Comparison of ENCODE assay signal across 28 mouse cellular contexts in the genomic region with DNA sequence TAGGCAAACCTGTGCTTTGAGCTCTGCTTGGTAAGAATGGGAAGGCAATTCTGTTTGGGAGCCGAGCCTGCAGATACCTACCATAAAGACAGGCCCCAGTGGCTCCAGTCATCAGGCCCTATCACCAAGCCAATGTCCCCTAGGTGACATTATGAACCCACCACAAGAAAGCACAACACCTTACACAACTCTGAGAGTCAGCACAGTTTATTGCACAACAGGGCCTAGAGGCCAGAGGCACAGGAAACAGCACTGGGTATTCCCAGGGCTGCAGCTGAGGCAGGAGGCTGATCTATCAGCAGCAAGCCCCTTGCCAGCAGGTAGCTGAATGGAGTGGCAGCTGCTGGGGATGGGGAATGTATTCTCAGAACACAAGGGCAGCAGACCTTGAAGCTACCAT. TPM values are rescaled to one million over a fixed set of nuclear protein-coding genes. Genes with fewer than 3 reads are reported as not detected.
A peak's percentile ranks its signal among the peaks of the same experiment; 100 is the strongest.
DNase-seq lines count a peak whose midpoint lies in the region; ATAC-seq and TF ChIP-seq lines count a peak whose summit lies in the region.
"Had no signal": no experiment of that assay in that cellular context is flagged by ENCODE, and none has a peak within 500 bp of the region (broad histone marks: within the 10 kb centered on the region; RNA-seq: fewer than 3 reads in every experiment).

No protein-coding gene starts in this region.

- WGBS in heart, embryonic 11.5 days (ENCODE audit: insufficient replicate concordance), result 79% methylated on average over 1 of the region's 1 CpGs
- 47% methylated on average over 1 of the region's 1 CpGs for WGBS in bone marrow, adult 2 months

- intact Hi-C loops in heart, postnatal 36 days (cut with DNase I), result no loop called here

- no peak for TF ChIP-seq CTCF in C2C12 (IDR thresholded peaks at IDR 0.05; ENCODE audit: control insufficient read depth, insufficient read depth, insufficient read length)
- no peak for TF ChIP-seq CTCF in bone marrow, adult 2 months (IDR thresholded peaks at IDR 0.05; ENCODE audit: control insufficient read depth, insufficient read depth, low read length)

- ATAC-seq in heart, embryonic 11.5 days (replicated peaks; ENCODE audit: insufficient number of reproducible peaks, low FRiP score, low TSS enrichment), result no peak
- peak; percentile 17 to 19; a peak in 1 of 4 replicates for ATAC-seq in hematopoietic stem cell, adult 5-6 weeks (replicated peaks in 1 of 2; ENCODE audit: insufficient read depth in 1 of 2, low FRiP score in 2 of 2, low TSS enrichment in 1 of 2, low read depth in 1 of 2, poor library complexity in 2 of 2, severe bottlenecking in 2 of 2)
- ATAC-seq: forebrain, embryonic 14.5 days; hindbrain, embryonic 16.5 days; intestine, postnatal 0 days had no signal

- no peak overlapping the region for H3K4me3 ChIP-seq in heart, embryonic 11.5 days (ENCODE audit: low read depth, low read length)
- H3K4me3 ChIP-seq in C2C12 (ENCODE audit: insufficient read depth, poor library complexity, severe bottlenecking), result no peak overlapping the region
- no peak overlapping the region for H3K4me3 ChIP-seq in bone marrow, adult 2 months (replicated peaks; ENCODE audit: control insufficient read depth, low read depth, low read length)
- H3K4me3 ChIP-seq: forebrain, embryonic 10.5 days; gastrocnemius, adult 2 months; heart, embryonic 12.5 days; hindbrain, embryonic 12.5 days had no signal

- no peaks in the 10 kb centered on the region for H3K79me2 ChIP-seq in C2C12 (ENCODE audit: control insufficient read depth, insufficient read depth)

- H3K9ac ChIP-seq in heart, embryonic 11.5 days (ENCODE audit: low read depth, low read length), result no peak overlapping the region
- H3K9ac ChIP-seq: heart, embryonic 12.5 days; hindbrain, embryonic 12.5 days had no signal

- 0 out of 2 replicates have a peak overlapping the region, but pooled peaks have one; percentile 29 for H3K27ac ChIP-seq in heart, embryonic 11.5 days (ENCODE audit: low read depth, low read length)
- H3K27ac ChIP-seq in bone marrow, adult 2 months (ENCODE audit: control insufficient read depth, insufficient read depth, low read depth, low read length, poor library complexity), result peak overlapping the region; percentile 53
- H3K27ac ChIP-seq: forebrain, embryonic 10.5 days; gastrocnemius, adult 2 months; hindbrain, embryonic 12.5 days had no signal

- H3K79me3 ChIP-seq in C2C12 (ENCODE audit: low read depth), result no peaks in the 10 kb centered on the region

- no peaks in the 10 kb centered on the region for H3K9me3 ChIP-seq in heart, embryonic 11.5 days (replicated peaks; ENCODE audit: control insufficient read depth, low read length)
- H3K9me3 ChIP-seq: forebrain, embryonic 10.5 days; heart, embryonic 12.5 days; hindbrain, embryonic 12.5 days had no signal

- peaks cover 6% of the 10 kb centered on the region for H3K27me3 ChIP-seq in heart, embryonic 11.5 days (ENCODE audit: control insufficient read depth, insufficient read depth, low read length)
- peaks cover 91% of the 10 kb centered on the region for H3K27me3 ChIP-seq in C2C12 (ENCODE audit: control insufficient read depth, insufficient read depth, insufficient read length)
- H3K27me3 ChIP-seq: hindbrain, embryonic 12.5 days had no signal

- no peak overlapping the region for H3K4me2 ChIP-seq in heart, embryonic 11.5 days
- H3K4me2 ChIP-seq: heart, embryonic 12.5 days; hindbrain, embryonic 12.5 days had no signal

- peaks cover 8% of the 10 kb centered on the region for H3K4me1 ChIP-seq in heart, embryonic 11.5 days (ENCODE audit: control insufficient read depth, insufficient read depth, low read length)
- H3K4me1 ChIP-seq in bone marrow, adult 2 months (ENCODE audit: control insufficient read depth, insufficient read depth, low read length), result peaks cover 16% of the 10 kb centered on the region

- H3ac ChIP-seq in C2C12 (ENCODE audit: control insufficient read depth, insufficient read length, low read depth), result no peak overlapping the region

- no peak for DNase-seq in heart, postnatal 36 days
- no peak for DNase-seq in adrenal gland, adult 2 months
- DNase-seq in urinary bladder, postnatal 10 days (ENCODE audit: low spot score), result no peak
- DNase-seq in spleen, adult 18-20 months, result no peak
- DNase-seq: adrenal gland, adult 8-10 months; adrenal gland, postnatal 36 days; cerebellum, adult 11 months; cerebellum, adult 8-10 months; cerebellum, postnatal 25 days; gastrocnemius, adult 2 months; gastrocnemius, postnatal 25 days had no signal

- no peaks in the 10 kb centered on the region for H3K36me3 ChIP-seq in heart, embryonic 11.5 days (ENCODE audit: control insufficient read depth, insufficient read depth, low read length)
- no peaks in the 10 kb centered on the region for H3K36me3 ChIP-seq in C2C12 (ENCODE audit: control insufficient read depth, insufficient read depth)
- H3K36me3 ChIP-seq: forebrain, embryonic 10.5 days; heart, embryonic 12.5 days; hindbrain, embryonic 12.5 days had no signal

- TF ChIP-seq POLR2A in bone marrow, adult 2 months (IDR thresholded peaks at IDR 0.05; ENCODE audit: borderline replicate concordance, control insufficient read depth, low read depth, low read length), result no peak

TF ChIP-seq in C2C12, 6 proteins besides CTCF, POLR2A, EP300 and RAD21:
- TF ChIP-seq FOSL1 (IDR thresholded peaks at IDR 0.05; ENCODE audit: insufficient read depth, low read length, poor library complexity, severe bottlenecking) (no peak), CEBPB (IDR thresholded peaks at IDR 0.05; ENCODE audit: low read depth) (peak; percentile 51)
TF ChIP-seq in C2C12: peak in this region for 1.

RNA-seq across cellular contexts. Expression of a gene that starts 6.4 kb away (rescaled TPM):
- polyA plus RNA-seq in heart, embryonic 11.5 days (2014; fragmentation: Nextera tagmentation; extraction: Ambion mirVana), result not detected in 2 replicates
- total RNA-seq in heart, postnatal 36 days (2021), result not detected
- not detected for polyA plus RNA-seq in C2C12 (2012; fragmentation: generic; extraction: Trizol)
- polyA plus RNA-seq in bone marrow, adult 2 months (2011; ENCODE audit: insufficient read depth, insufficient read length, low replicate concordance, missing spikeins), result 2.3 and 4.1 TPM in 2 replicates
- 0.56 TPM in 1 of 2 replicates, not detected in the other for total RNA-seq in hematopoietic stem cell, adult 5-6 weeks (2017)
- total RNA-seq in adrenal gland, adult 2 months (2021), result not detected
- 0.12 TPM in 1 of 2 replicates, not detected in the other for polyA plus RNA-seq in adrenal gland, adult 2 months (2012; rRNA removed)
- total RNA-seq: adrenal gland, adult 8-10 months; adrenal gland, postnatal 36 days; ES-E14; gastrocnemius, adult 2 months; gastrocnemius, postnatal 25 days; heart, postnatal 25 days had no signal
- polyA plus RNA-seq: brain, embryonic 14.5 days; forebrain, embryonic 10.5 days; forebrain, embryonic 14.5 days; heart, embryonic 12.5 days; hindbrain, embryonic 12.5 days; hindbrain, embryonic 16.5 days; intestine, postnatal 0 days had no signal

RNA-seq across cellular contexts. Expression of a gene that starts 11.7 kb away (rescaled TPM):
- polyA plus RNA-seq in heart, embryonic 11.5 days (2014; fragmentation: Nextera tagmentation; extraction: Ambion mirVana), result not detected in 2 replicates
- not detected for total RNA-seq in heart, postnatal 36 days (2021)
- not detected for polyA plus RNA-seq in C2C12 (2012; fragmentation: generic; extraction: Trizol)
- polyA plus RNA-seq in bone marrow, adult 2 months (2011; ENCODE audit: insufficient read depth, insufficient read length, low replicate concordance, missing spikeins), result 1.6 TPM in 1 of 2 replicates, not detected in the other
- not detected in 2 replicates for total RNA-seq in hematopoietic stem cell, adult 5-6 weeks (2017)
- not detected for total RNA-seq in adrenal gland, adult 2 months (2021)
- polyA plus RNA-seq in adrenal gland, adult 2 months (2012; rRNA removed), result not detected in 2 replicates
- total RNA-seq: adrenal gland, adult 8-10 months; adrenal gland, postnatal 36 days; ES-E14; gastrocnemius, adult 2 months; gastrocnemius, postnatal 25 days; heart, postnatal 25 days had no signal
- polyA plus RNA-seq: activated CD4-positive, CD25-positive, alpha-beta regulatory T cell, adult 4 months; brain, embryonic 14.5 days; forebrain, embryonic 14.5 days; heart, embryonic 12.5 days; heart, embryonic 16.5 days; hindbrain, embryonic 12.5 days; intestine, postnatal 0 days had no signal

RNA-seq across cellular contexts. Expression of a gene that starts 21.4 kb away (rescaled TPM):
- not detected in 2 replicates for polyA plus RNA-seq in heart, embryonic 11.5 days (2014; fragmentation: Nextera tagmentation; extraction: Ambion mirVana)
- total RNA-seq in heart, postnatal 36 days (2021), result not detected
- not detected for polyA plus RNA-seq in C2C12 (2012; fragmentation: generic; extraction: Trizol)
- not detected in 2 replicates for polyA plus RNA-seq in bone marrow, adult 2 months (2011; ENCODE audit: insufficient read depth, insufficient read length, low replicate concordance, missing spikeins)
- total RNA-seq in hematopoietic stem cell, adult 5-6 weeks (2017), result not detected in 2 replicates
- total RNA-seq in adrenal gland, adult 2 months (2021), result not detected
- not detected in 2 replicates for polyA plus RNA-seq in adrenal gland, adult 2 months (2012; rRNA removed)
- total RNA-seq: adrenal gland, adult 8-10 months; adrenal gland, postnatal 36 days; ES-E14; gastrocnemius, adult 2 months; gastrocnemius, postnatal 25 days; heart, postnatal 25 days had no signal
- polyA plus RNA-seq: activated CD4-positive, CD25-positive, alpha-beta regulatory T cell, adult 4 months; brain, embryonic 14.5 days; embryonic facial prominence, embryonic 14.5 days; forebrain, embryonic 10.5 days; forebrain, embryonic 14.5 days; heart, embryonic 12.5 days; heart, embryonic 16.5 days; hindbrain, embryonic 12.5 days; hindbrain, embryonic 16.5 days; inflammation-experienced regulatory T-cells, adult 6 months; intestine, postnatal 0 days had no signal

RNA-seq across cellular contexts. Expression of a gene that starts 32.1 kb away (rescaled TPM):
- polyA plus RNA-seq in heart, embryonic 11.5 days (2014; fragmentation: Nextera tagmentation; extraction: Ambion mirVana), result not detected in 2 replicates
- total RNA-seq in heart, postnatal 36 days (2021), result not detected
- polyA plus RNA-seq in C2C12 (2012; fragmentation: generic; extraction: Trizol), result not detected
- not detected in 2 replicates for polyA plus RNA-seq in bone marrow, adult 2 months (2011; ENCODE audit: insufficient read depth, insufficient read length, low replicate concordance, missing spikeins)
- total RNA-seq in hematopoietic stem cell, adult 5-6 weeks (2017), result not detected in 2 replicates
- total RNA-seq in adrenal gland, adult 2 months (2021), result not detected
- not detected in 2 replicates for polyA plus RNA-seq in adrenal gland, adult 2 months (2012; rRNA removed)
- total RNA-seq: adrenal gland, adult 8-10 months; adrenal gland, postnatal 36 days; ES-E14; gastrocnemius, adult 2 months; gastrocnemius, postnatal 25 days; heart, postnatal 25 days had no signal
- polyA plus RNA-seq: activated CD4-positive, CD25-positive, alpha-beta regulatory T cell, adult 4 months; brain, embryonic 14.5 days; forebrain, embryonic 10.5 days; forebrain, embryonic 14.5 days; heart, embryonic 12.5 days; heart, embryonic 16.5 days; hindbrain, embryonic 12.5 days; hindbrain, embryonic 16.5 days; inflammation-experienced regulatory T-cells, adult 6 months; intestine, postnatal 0 days had no signal

RNA-seq across cellular contexts. Expression of a gene that starts 37.4 kb away (rescaled TPM):
- not detected in 2 replicates for polyA plus RNA-seq in heart, embryonic 11.5 days (2014; fragmentation: Nextera tagmentation; extraction: Ambion mirVana)
- total RNA-seq in heart, postnatal 36 days (2021), result not detected
- polyA plus RNA-seq in C2C12 (2012; fragmentation: generic; extraction: Trizol), result not detected
- not detected in 2 replicates for polyA plus RNA-seq in bone marrow, adult 2 months (2011; ENCODE audit: insufficient read depth, insufficient read length, low replicate concordance, missing spikeins)
- not detected in 2 replicates for total RNA-seq in hematopoietic stem cell, adult 5-6 weeks (2017)
- total RNA-seq in adrenal gland, adult 2 months (2021), result not detected
- polyA plus RNA-seq in adrenal gland, adult 2 months (2012; rRNA removed), result not detected in 2 replicates
- total RNA-seq: adrenal gland, adult 8-10 months; adrenal gland, postnatal 36 days; ES-E14; gastrocnemius, adult 2 months; gastrocnemius, postnatal 25 days; heart, postnatal 25 days had no signal
- polyA plus RNA-seq: activated CD4-positive, CD25-positive, alpha-beta regulatory T cell, adult 4 months; brain, embryonic 14.5 days; embryonic facial prominence, embryonic 14.5 days; forebrain, embryonic 10.5 days; forebrain, embryonic 14.5 days; heart, embryonic 12.5 days; heart, embryonic 16.5 days; hindbrain, embryonic 12.5 days; hindbrain, embryonic 16.5 days; inflammation-experienced regulatory T-cells, adult 6 months; intestine, postnatal 0 days had no signal
